Mouse (Mus musculus) CH12.LX (cell line): ENCODE measurements around the gene Gm13057. TPM values are rescaled to one million over a fixed set of nuclear protein-coding genes. Genes with fewer than 3 reads are reported as not detected.
"Not testable (repeated sequence)": the region's sequence is repeated elsewhere in the genome, so short reads cannot be mapped to it uniquely, and the experiment has no call there.

Experiments
- DNase-seq: peaks from one replicate; pipeline ENCODE4 v3.0.0-alpha.2; 2013; ENCODE audit errors: extremely low read depth
- H3K27ac ChIP-seq: 2 replicates; pipeline ENCODE4 v1.5.1; 2012; ENCODE audit warnings: low read depth, mild to moderate bottlenecking, control low read depth, moderate library complexity; ENCODE audit not compliant: insufficient read depth
- H3K27me3 ChIP-seq: replicated peaks from 2 replicates; pipeline ENCODE3; 2012; ENCODE audit warnings: inconsistent platforms
- H3K36me3 ChIP-seq, 2 experiments: replicated peaks in 1 of 2; 2 replicates each; pipeline versions ENCODE3 to v1.6.1; 2012; ENCODE audit warnings: inconsistent platforms in 1 of 2, low read length in 1 of 2, mild to moderate bottlenecking in 1 of 2, mixed read lengths in 1 of 2, moderate library complexity in 1 of 2; ENCODE audit not compliant: control insufficient read depth in 1 of 2, insufficient read depth in 1 of 2
- H3K4me1 ChIP-seq, 2 experiments: 2 replicates each; pipeline ENCODE4 v1.6.1; 2012; ENCODE audit warnings: inconsistent platforms in 1 of 2, moderate library complexity in 1 of 2; ENCODE audit not compliant: insufficient read depth in 2 of 2, control insufficient read depth in 1 of 2
- H3K4me2 ChIP-seq: 2 replicates; pipeline ENCODE4 v1.6.1; 2012; ENCODE audit warnings: low read depth, mild to moderate bottlenecking, control low read depth; ENCODE audit not compliant: poor library complexity, insufficient read depth, severe bottlenecking
- H3K4me3 ChIP-seq, 3 experiments: fragments of 150-350 bp in 1 of 3; sonication (generic) in 1 of 3; replicated peaks in 1 of 3; 2 replicates each; pipeline versions ENCODE3 to v1.5.1; 2011 to 2012; ENCODE audit warnings: low read depth in 2 of 3, low read length in 2 of 3, mild to moderate bottlenecking in 2 of 3, moderate library complexity in 2 of 3, control low read depth in 1 of 3, improper control_type of control experiment in 1 of 3, inconsistent platforms in 1 of 3, mixed read lengths in 1 of 3; ENCODE audit not compliant: poor library complexity in 1 of 3
- H3K79me2 ChIP-seq: replicated peaks from 2 replicates; pipeline ENCODE4 v1.6.1; 2012; ENCODE audit warnings: mild to moderate bottlenecking, moderate library complexity; ENCODE audit not compliant: control insufficient read depth, poor library complexity, insufficient read depth, severe bottlenecking; ENCODE audit errors: extremely low read depth
- H3K9ac ChIP-seq: 2 replicates; pipeline ENCODE4 v1.6.1; 2012; ENCODE audit warnings: low read depth, mild to moderate bottlenecking, control low read depth, moderate library complexity; ENCODE audit not compliant: insufficient read depth
- H3K9me3 ChIP-seq: replicated peaks from 2 replicates; pipeline ENCODE3; 2012; ENCODE audit warnings: low read length, inconsistent platforms, mixed read lengths
- CHD1 ChIP-seq: IDR thresholded peaks from 2 replicates; pipeline ENCODE4 v1.6.1; 2012; ENCODE audit warnings: low read depth, low read length, improper control_type of control experiment, inconsistent platforms
- EP300 ChIP-seq: IDR thresholded peaks from 2 replicates; pipeline ENCODE4 v1.6.1; 2011; ENCODE audit warnings: low read length, improper control_type of control experiment
- ETS1 ChIP-seq: conservative IDR thresholded peaks from 2 replicates; pipeline ENCODE4 v1.6.1; 2012; ENCODE audit warnings: low read depth, mild to moderate bottlenecking, inconsistent platforms, low read length, improper control_type of control experiment, moderate library complexity
- MAX ChIP-seq: IDR thresholded peaks from 2 replicates; pipeline ENCODE4 v1.6.1; 2011; ENCODE audit warnings: low read length, improper control_type of control experiment
- MYC ChIP-seq: IDR thresholded peaks from 2 replicates; pipeline ENCODE4 v1.6.1; 2011; ENCODE audit warnings: low read depth, mild to moderate bottlenecking, improper control_type of control experiment, low read length
- NRF1 ChIP-seq: IDR thresholded peaks from 2 replicates; pipeline ENCODE4 v1.6.1; 2014; ENCODE audit warnings: low read depth, mild to moderate bottlenecking, inconsistent platforms, low read length, improper control_type of control experiment, moderate library complexity
- POLR2A ChIP-seq: IDR thresholded peaks from 2 replicates; pipeline ENCODE4 v1.6.1; 2011; ENCODE audit warnings: low read depth, mild to moderate bottlenecking, improper control_type of control experiment, low read length
- POLR2AphosphoS2 ChIP-seq: IDR thresholded peaks from 2 replicates; pipeline ENCODE4 v1.6.1; 2011; ENCODE audit warnings: low read depth, low read length, improper control_type of control experiment
- USF1 ChIP-seq: IDR thresholded peaks from 2 replicates; pipeline ENCODE4 v1.6.1; 2014; ENCODE audit warnings: low read depth, mild to moderate bottlenecking, inconsistent platforms, low read length, improper control_type of control experiment
- USF2 ChIP-seq: conservative IDR thresholded peaks from 2 replicates; pipeline ENCODE4 v1.6.1; 2011; ENCODE audit warnings: low read depth, low read length, improper control_type of control experiment
- dilution Hi-C: fragments of 300-500 bp; cut with MboI; formaldehyde crosslinking; loops from 2 replicates; pipeline ENCODE4 v1.14.3; 2020; ENCODE audit warnings: low sequenced_read_pairs; ENCODE audit not compliant: extremely low pct_unique_long_range_greater_than_20kb, extremely low pct_ligation_motif_present
- in situ Hi-C: fragments of 300-500 bp; cut with MboI; formaldehyde crosslinking; loops from 3 replicates; pipeline ENCODE4 v1.14.3; 2019; ENCODE audit warnings: low sequenced_read_pairs, low pct_ligation_motif_present, low pct_unique_long_range_greater_than_20kb, mixed read lengths
- polyA plus RNA-seq: library from polyadenylated mRNA; unstranded; fragments of >175 nt; gene quantifications from 2 replicates; pipeline ENCODE4 v1.2.1, GENCODE M21; 2012; ENCODE audit warnings: low read depth; ENCODE audit not compliant: insufficient read length
- total RNA-seq, 2 experiments: library from RNA; depleted of rRNA; stranded (reverse); fragments of 300-350 nt in 1 of 2; fragments of >200 nt in 1 of 2; gene quantifications; 2 replicates each; pipeline ENCODE4 v1.2.3; 2012 to 2014

Gene Gm13057
- total RNA-seq (2012; rRNA removed) (not detected in 2 replicates), total RNA-seq (2014; rRNA removed) (not detected in 2 replicates), polyA plus RNA-seq (not detected in 2 replicates)

DNA sequence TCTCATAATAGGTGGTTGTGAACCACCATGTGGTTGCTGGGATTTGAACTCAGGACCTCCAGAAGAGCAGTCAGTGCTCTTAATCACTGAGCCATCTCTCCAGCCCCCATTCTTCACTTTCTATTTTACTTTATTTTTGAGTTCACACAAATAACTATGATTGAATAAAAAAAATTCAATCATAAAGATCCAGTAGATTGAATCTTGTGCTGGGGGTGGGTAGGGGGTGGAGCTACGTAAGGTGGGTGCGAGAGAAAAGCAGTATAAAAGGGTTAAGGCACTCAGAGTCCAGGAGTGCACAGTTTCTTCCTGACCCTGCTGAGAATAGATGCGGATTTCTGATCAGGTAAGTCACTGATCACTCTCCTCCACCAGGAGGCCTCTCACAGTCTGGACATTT lies at the start of gene Gm13057, which contains the start of gene BC080695:
Gm13057 (plus strand) TSS at position 310 of the 400 bp plus-strand sequence.
BC080695 (plus strand) TSS at position 301 of the 400 bp plus-strand sequence.
- H3K4me2 ChIP-seq, H3K4me3 ChIP-seq, DNase-seq, H3K27me3 ChIP-seq, dilution Hi-C loops, in situ Hi-C loops, H3K4me1 ChIP-seq, H3K9me3 ChIP-seq, H3K27ac ChIP-seq, H3K79me2 ChIP-seq, H3K36me3 ChIP-seq, H3K9ac ChIP-seq: not testable (repeated sequence)

DNA sequence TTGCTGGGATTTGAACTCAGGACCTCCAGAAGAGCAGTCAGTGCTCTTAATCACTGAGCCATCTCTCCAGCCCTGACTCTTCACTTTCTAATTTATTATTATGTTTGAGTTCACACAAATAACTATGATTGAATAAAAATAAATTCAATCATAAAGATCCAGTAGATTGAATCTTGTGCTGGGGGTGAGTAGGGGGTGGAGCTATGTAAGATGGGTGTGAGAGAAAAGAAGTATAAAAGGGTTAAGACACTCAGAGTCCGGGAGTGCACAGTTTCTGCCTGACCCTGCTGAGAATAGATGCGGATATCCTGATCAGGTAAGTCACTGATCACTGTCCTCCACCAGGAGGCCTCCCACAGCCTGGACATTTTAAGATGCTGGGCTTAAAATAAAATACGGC lies 40.5 kb upstream of the Gm13057 start, which contains the start of gene Gm13043:
Gm13043 (plus strand) TSS at position 301 of the 400 bp plus-strand sequence.
- Histone ChIP-seq H3K27ac (no peak within 1 kb of the TSS), H3K4me3 (no peak within 1 kb of the TSS), H3K36me3 (no peaks in the 10 kb centered on the region), H3K4me1 (no peaks in the 10 kb centered on the region), H3K4me2 (no peak within 1 kb of the TSS), H3K9ac (no peak within 1 kb of the TSS), H3K9me3 (no peaks in the 10 kb centered on the region), H3K79me2 (no peaks in the 10 kb centered on the region), H3K27me3 (no peaks in the 10 kb centered on the region)
- no peak for TF ChIP-seq CHD1
- no peak for TF ChIP-seq POLR2A
- TF ChIP-seq MAX, result no peak
- no peak for TF ChIP-seq USF2
- no peak for TF ChIP-seq MYC
- TF ChIP-seq USF1, result no peak
- TF ChIP-seq ETS1, result no peak
- no peak for TF ChIP-seq NRF1
- TF ChIP-seq POLR2AphosphoS2, result no peak
- TF ChIP-seq EP300, result no peak
- DNase-seq, result no peak
- in situ Hi-C loops (no loop called here), dilution Hi-C loops (no loop called here)

DNA sequence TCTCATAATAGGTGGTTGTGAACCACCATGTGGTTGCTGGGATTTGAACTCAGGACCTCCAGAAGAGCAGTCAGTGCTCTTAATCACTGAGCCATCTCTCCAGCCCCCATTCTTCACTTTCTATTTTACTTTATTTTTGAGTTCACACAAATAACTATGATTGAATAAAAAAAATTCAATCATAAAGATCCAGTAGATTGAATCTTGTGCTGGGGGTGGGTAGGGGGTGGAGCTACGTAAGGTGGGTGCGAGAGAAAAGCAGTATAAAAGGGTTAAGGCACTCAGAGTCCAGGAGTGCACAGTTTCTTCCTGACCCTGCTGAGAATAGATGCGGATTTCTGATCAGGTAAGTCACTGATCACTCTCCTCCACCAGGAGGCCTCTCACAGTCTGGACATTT lies 15.9 kb upstream of the Gm13057 start, which contains the start of gene Gm13040:
Gm13040 (plus strand) TSS at position 301 of the 400 bp plus-strand sequence.
- H3K9ac ChIP-seq, H3K27me3 ChIP-seq, H3K79me2 ChIP-seq, dilution Hi-C loops, H3K4me1 ChIP-seq, H3K4me3 ChIP-seq, H3K27ac ChIP-seq, DNase-seq, H3K36me3 ChIP-seq, H3K4me2 ChIP-seq, H3K9me3 ChIP-seq, in situ Hi-C loops: not testable (repeated sequence)

Other genes starting within 250 kb of the Gm13057 start
- not detected in 2 replicates for gene Lrrc38, start 202.0 kb upstream of the Gm13057 start, total RNA-seq (2012; rRNA removed)
- not detected in 2 replicates for gene Lrrc38, start 202.0 kb upstream of the Gm13057 start, total RNA-seq (2014; rRNA removed)
- gene Lrrc38, start 202.0 kb upstream of the Gm13057 start, polyA plus RNA-seq, result not detected in 2 replicates
- not detected in 2 replicates for gene Pramel1, start 157.3 kb upstream of the Gm13057 start, total RNA-seq (2012; rRNA removed)
- gene Pramel1, start 157.3 kb upstream of the Gm13057 start, total RNA-seq (2014; rRNA removed), result not detected in 2 replicates
- not detected in 2 replicates for gene Pramel1, start 157.3 kb upstream of the Gm13057 start, polyA plus RNA-seq
- gene Pramef8, start 139.3 kb upstream of the Gm13057 start, total RNA-seq (2012; rRNA removed), result 12.8 and 15.5 TPM in 2 replicates
- gene Pramef8, start 139.3 kb upstream of the Gm13057 start, total RNA-seq (2014; rRNA removed), result 22.5 and 29.5 TPM in 2 replicates
- 15.0 and 16.6 TPM in 2 replicates for gene Pramef8, start 139.3 kb upstream of the Gm13057 start, polyA plus RNA-seq
- gene Oog4, start 101.4 kb upstream of the Gm13057 start, total RNA-seq (2012; rRNA removed), result not detected in 2 replicates
- not detected in 2 replicates for gene Oog4, start 101.4 kb upstream of the Gm13057 start, total RNA-seq (2014; rRNA removed)
- gene Oog4, start 101.4 kb upstream of the Gm13057 start, polyA plus RNA-seq, result not detected in 2 replicates
- gene Gm13043, start 40.4 kb upstream of the Gm13057 start, total RNA-seq (2012; rRNA removed), result 0.04 TPM in 1 of 2 replicates, not detected in the other
- gene Gm13043, start 40.4 kb upstream of the Gm13057 start, total RNA-seq (2014; rRNA removed), result not detected in 2 replicates
- not detected in 2 replicates for gene Gm13043, start 40.4 kb upstream of the Gm13057 start, polyA plus RNA-seq
- gene Gm13040, start 15.8 kb upstream of the Gm13057 start, total RNA-seq (2012; rRNA removed), result not detected in 2 replicates
- gene Gm13040, start 15.8 kb upstream of the Gm13057 start, total RNA-seq (2014; rRNA removed), result not detected in 2 replicates
- not detected in 2 replicates for gene Gm13040, start 15.8 kb upstream of the Gm13057 start, polyA plus RNA-seq
- gene BC080695, start within 50 bp of the Gm13057 start, total RNA-seq (2012; rRNA removed), result not detected in 2 replicates
- not detected in 2 replicates for gene BC080695, start within 50 bp of the Gm13057 start, total RNA-seq (2014; rRNA removed)
- gene BC080695, start within 50 bp of the Gm13057 start, polyA plus RNA-seq, result not detected in 2 replicates
- not detected in 2 replicates for gene Gm13083, start 63.3 kb downstream of the Gm13057 start, total RNA-seq (2012; rRNA removed)
- gene Gm13083, start 63.3 kb downstream of the Gm13057 start, total RNA-seq (2014; rRNA removed), result not detected in 2 replicates
- gene Gm13083, start 63.3 kb downstream of the Gm13057 start, polyA plus RNA-seq, result not detected in 2 replicates
- gene Gm13088, start 105.5 kb downstream of the Gm13057 start, total RNA-seq (2012; rRNA removed), result not detected in 2 replicates
- not detected in 2 replicates for gene Gm13088, start 105.5 kb downstream of the Gm13057 start, total RNA-seq (2014; rRNA removed)
- not detected in 2 replicates for gene Gm13088, start 105.5 kb downstream of the Gm13057 start, polyA plus RNA-seq
- not detected in 2 replicates for gene Gm13089, start 151.0 kb downstream of the Gm13057 start, total RNA-seq (2012; rRNA removed)
- gene Gm13089, start 151.0 kb downstream of the Gm13057 start, total RNA-seq (2014; rRNA removed), result not detected in 2 replicates
- gene Gm13089, start 151.0 kb downstream of the Gm13057 start, polyA plus RNA-seq, result not detected in 2 replicates
- gene Gm13078, start 167.7 kb downstream of the Gm13057 start, total RNA-seq (2012; rRNA removed), result not detected in 2 replicates
- gene Gm13078, start 167.7 kb downstream of the Gm13057 start, total RNA-seq (2014; rRNA removed), result not detected in 2 replicates
- not detected in 2 replicates for gene Gm13078, start 167.7 kb downstream of the Gm13057 start, polyA plus RNA-seq
- gene Gm13023, start 237.6 kb downstream of the Gm13057 start, total RNA-seq (2012; rRNA removed), result not detected in 2 replicates
- gene Gm13023, start 237.6 kb downstream of the Gm13057 start, total RNA-seq (2014; rRNA removed), result not detected in 2 replicates
- not detected in 2 replicates for gene Gm13023, start 237.6 kb downstream of the Gm13057 start, polyA plus RNA-seq